Mouse (Mus musculus) lung, embryonic 14.5 days (tissue): ENCODE measurements around the gene Vps33b. TPM values are rescaled to one million over a fixed set of nuclear protein-coding genes. Genes with fewer than 3 reads are reported as not detected.
A peak's percentile ranks its signal among the peaks of the same experiment; 100 is the strongest.

Experiments
- ATAC-seq: fragments of 200-750 bp; cut with Nextera tagmentation; 2 replicates; pipeline ENCODE4 v1.8.0; 2017; ENCODE audit warnings: mild to moderate bottlenecking, moderate TSS enrichment, moderate library complexity; ENCODE audit not compliant: insufficient read depth
- DNase-seq: peaks from one replicate; pipeline ENCODE4 v3.0.0-alpha.2; 2015
- H3K27ac ChIP-seq: fragments of 300-500 bp; sonication (generic); 2 replicates; pipeline ENCODE4 v1.5.1; 2014; ENCODE audit warnings: low read depth, mild to moderate bottlenecking, moderate library complexity
- H3K27me3 ChIP-seq: fragments of 300-500 bp; sonication (generic); 2 replicates; pipeline ENCODE4 v1.6.1; 2014; ENCODE audit warnings: low read length, control low read depth; ENCODE audit not compliant: insufficient read depth
- H3K36me3 ChIP-seq: fragments of 300-500 bp; sonication (generic); 2 replicates; pipeline ENCODE4 v1.6.1; 2014; ENCODE audit warnings: control low read depth; ENCODE audit not compliant: insufficient read depth
- H3K4me1 ChIP-seq: fragments of 300-500 bp; sonication (generic); 2 replicates; pipeline ENCODE4 v1.6.1; 2014; ENCODE audit warnings: antibody characterized with exemption, control low read depth; ENCODE audit not compliant: insufficient read depth
- H3K4me2 ChIP-seq: fragments of 300-500 bp; sonication (generic); 2 replicates; pipeline ENCODE4 v1.6.1; 2014; ENCODE audit warnings: mild to moderate bottlenecking
- H3K4me3 ChIP-seq: fragments of 300-500 bp; sonication (generic); 2 replicates; pipeline ENCODE4 v1.5.1; 2014; ENCODE audit warnings: low read depth, low read length
- H3K9ac ChIP-seq: fragments of 300-500 bp; sonication (generic); 2 replicates; pipeline ENCODE4 v1.6.1; 2014
- H3K9me3 ChIP-seq: fragments of 300-500 bp; sonication (generic); 2 replicates; pipeline ENCODE4 v1.6.1; 2016; ENCODE audit warnings: low read depth, low read length, control low read depth
- CTCF ChIP-seq: IDR thresholded peaks from 2 replicates; pipeline ENCODE4 v1.5.1; 2016; ENCODE audit warnings: antibody characterized with exemption, low read depth
- WGBS: fragments of 180-500 bp; shearing (Covaris S2); extraction: QIAGEN DNeasy Blood & Tissue Kit; methylation state at CpG from one replicate; pipeline ENCODE4 v1.1.7; 2014; 5-methylcytosine and 5-hydroxymethylcytosine counted together
- polyA plus RNA-seq: library from polyadenylated mRNA; unstranded; fragments of >200 nt; fragmentation: Nextera tagmentation; extraction: Ambion mirVana; gene quantifications from 2 replicates; pipeline ENCODE4 v1.2.1, GENCODE M21; 2014

Gene Vps33b
- polyA plus RNA-seq, 1 experiment from 2014 or later, result 11.6 TPM

GRCm38 (mm10) chr7:80267764-80268163, 1.7 kb upstream of the Vps33b start:
- H3K4me2 ChIP-seq, result no peak overlapping the region
- H3K4me3 ChIP-seq, result no peak overlapping the region
- TF ChIP-seq CTCF, result no peak
- peaks cover 46% of the 10 kb centered on the region for H3K36me3 ChIP-seq
- H3K9me3 ChIP-seq, result no peaks in the 10 kb centered on the region
- WGBS, result 71% methylated on average over 1 of the region's 1 CpGs
- H3K27ac ChIP-seq, result no peak overlapping the region
- no peak overlapping the region for H3K9ac ChIP-seq
- ATAC-seq (no peak), DNase-seq (no peak)
- no peaks in the 10 kb centered on the region for H3K27me3 ChIP-seq
- H3K4me1 ChIP-seq, result peaks cover 8% of the 10 kb centered on the region; the same call in 1 of the 2 replicates

- DNase-seq, result peak; percentile 37
- Histone ChIP-seq H3K4me2 (peak overlapping the region; percentile 90), H3K27ac (peak overlapping the region; percentile 45; the same call in 1 of the 2 replicates), H3K9me3 (peaks cover 4% of the 10 kb centered on the region; the same call in 1 of the 2 replicates), H3K36me3 (peaks cover 40% of the 10 kb centered on the region), H3K4me1 (peaks cover 8% of the 10 kb centered on the region; the same call in 1 of the 2 replicates), H3K4me3 (peak overlapping the region; percentile 82), H3K27me3 (no peaks in the 10 kb centered on the region), H3K9ac (peak overlapping the region; percentile 75)
- WGBS, result under 1% methylated on average over 23 of the region's 23 CpGs
- peak; percentile 72 for ATAC-seq
- no peak for TF ChIP-seq CTCF
Observed at GRCm38 (mm10) chr7:80269751-80270255, 354 bp downstream of the Vps33b start.

- Histone ChIP-seq H3K27me3 (no peaks in the 10 kb centered on the region), H3K36me3 (peaks cover 46% of the 10 kb centered on the region), H3K9me3 (peaks cover 6% of the 10 kb centered on the region; the same call in 1 of the 2 replicates), H3K4me2 (no peak overlapping the region), H3K9ac (no peak overlapping the region), H3K27ac (no peak overlapping the region), H3K4me1 (peaks cover 8% of the 10 kb centered on the region; the same call in 1 of the 2 replicates), H3K4me3 (no peak overlapping the region)
- TF ChIP-seq CTCF, result no peak
- 83% methylated on average over 2 of the region's 2 CpGs for WGBS
- ATAC-seq (no peak), DNase-seq (no peak)
Observed at GRCm38 (mm10) chr7:80273456-80273855, 4.0 kb downstream of the Vps33b start.

- WGBS, result 91% methylated on average over 4 of the region's 4 CpGs
Observed at GRCm38 (mm10) chr7:80276374-80276773, 6.9 kb downstream of the Vps33b start.

GRCm38 (mm10) chr7:80280032-80280431, 10.6 kb downstream of the Vps33b start:
- 75% methylated on average over 10 of the region's 10 CpGs for WGBS
- no peak overlapping the region for H3K9ac ChIP-seq
- no peak for ATAC-seq
- H3K27me3 ChIP-seq, result no peaks in the 10 kb centered on the region
- peaks cover 72% of the 10 kb centered on the region for H3K36me3 ChIP-seq
- no peak for TF ChIP-seq CTCF
- no peaks in the 10 kb centered on the region for H3K4me1 ChIP-seq
- no peak for DNase-seq
- H3K4me3 ChIP-seq, result no peak overlapping the region
- no peak overlapping the region for H3K4me2 ChIP-seq
- no peaks in the 10 kb centered on the region for H3K9me3 ChIP-seq
- H3K27ac ChIP-seq, result no peak overlapping the region

More at GRCm38 (mm10) chr7:80276374-80276773, 6.9 kb downstream of the Vps33b start:
- Histone ChIP-seq H3K9ac (no peak overlapping the region), H3K27ac (no peak overlapping the region), H3K27me3 (no peaks in the 10 kb centered on the region), H3K4me2 (no peak overlapping the region), H3K9me3 (peaks cover 6% of the 10 kb centered on the region; the same call in 1 of the 2 replicates), H3K36me3 (peaks cover 63% of the 10 kb centered on the region), H3K4me3 (no peak overlapping the region), H3K4me1 (no peaks in the 10 kb centered on the region)
- DNase-seq, result no peak
- no peak for ATAC-seq
- no peak for TF ChIP-seq CTCF

GRCm38 (mm10) chr7:80280998-80281397, 11.5 kb downstream of the Vps33b start:
- Histone ChIP-seq H3K4me2 (no peak overlapping the region), H3K36me3 (peaks cover 74% of the 10 kb centered on the region), H3K9me3 (no peaks in the 10 kb centered on the region), H3K4me1 (no peaks in the 10 kb centered on the region), H3K27ac (no peak overlapping the region), H3K4me3 (no peak overlapping the region), H3K27me3 (no peaks in the 10 kb centered on the region), H3K9ac (no peak overlapping the region)
- 82% methylated on average over 2 of the region's 2 CpGs for WGBS
- no peak for DNase-seq
- no peak for ATAC-seq
- TF ChIP-seq CTCF, result 0 out of 2 replicates have a peak, but pooled peaks have one; percentile 8

- no peak overlapping the region for H3K9ac ChIP-seq
- H3K27ac ChIP-seq, result no peak overlapping the region
- TF ChIP-seq CTCF, result no peak
- peaks cover 74% of the 10 kb centered on the region for H3K36me3 ChIP-seq
- no peaks in the 10 kb centered on the region for H3K9me3 ChIP-seq
- no peaks in the 10 kb centered on the region for H3K27me3 ChIP-seq
- DNase-seq (no peak), ATAC-seq (no peak)
- no peak overlapping the region for H3K4me3 ChIP-seq
- 86% methylated on average over 3 of the region's 3 CpGs for WGBS
- H3K4me2 ChIP-seq, result no peak overlapping the region
- no peaks in the 10 kb centered on the region for H3K4me1 ChIP-seq
Observed at GRCm38 (mm10) chr7:80281646-80282045, 12.2 kb downstream of the Vps33b start.
